Mouse (Mus musculus) midbrain, embryonic 15.5 days (tissue): ENCODE data around the gene 4833427G06Rik. TPM values are rescaled to one million over a fixed set of nuclear protein-coding genes. Genes with fewer than 3 reads are reported as not detected.

Source experiments
- ATAC-seq: fragments of 200-750 bp; cut with Nextera tagmentation; replicated peaks from 2 replicates; pipeline ENCODE4 v1.8.0; 2017; ENCODE audit warnings: moderate TSS enrichment
- H3K27ac ChIP-seq: fragments of 300-500 bp; sonication (generic); 2 replicates; pipeline ENCODE4 v1.5.1; 2015; ENCODE audit warnings: mild to moderate bottlenecking, inconsistent platforms
- H3K27me3 ChIP-seq: fragments of 300-500 bp; sonication (generic); replicated peaks from 2 replicates; pipeline ENCODE4 v1.6.1; 2015; ENCODE audit warnings: inconsistent platforms
- H3K36me3 ChIP-seq: fragments of 300-500 bp; sonication (generic); replicated peaks from 2 replicates; pipeline ENCODE4 v1.6.1; 2015; ENCODE audit warnings: inconsistent platforms
- H3K4me1 ChIP-seq: fragments of 300-500 bp; sonication (generic); 2 replicates; pipeline ENCODE4 v1.6.1; 2015; ENCODE audit warnings: inconsistent platforms
- H3K4me2 ChIP-seq: fragments of 300-500 bp; sonication (generic); 2 replicates; pipeline ENCODE4 v1.6.1; 2015; ENCODE audit warnings: inconsistent platforms, mild to moderate bottlenecking, moderate library complexity
- H3K4me3 ChIP-seq: fragments of 300-500 bp; sonication (generic); 2 replicates; pipeline ENCODE4 v1.5.1; 2015; ENCODE audit warnings: mild to moderate bottlenecking, inconsistent platforms
- H3K9ac ChIP-seq: fragments of 300-500 bp; sonication (generic); 2 replicates; pipeline ENCODE4 v1.6.1; 2015; ENCODE audit warnings: mild to moderate bottlenecking, inconsistent platforms
- H3K9me3 ChIP-seq: fragments of 300-500 bp; sonication (generic); 2 replicates; pipeline ENCODE4 v1.6.1; 2016; ENCODE audit warnings: inconsistent platforms
- WGBS: fragments of 180-500 bp; shearing (Covaris S2); methylation state at CpG from one replicate; pipeline ENCODE4 v1.1.7; 2015; ENCODE audit warnings: mixed read lengths; 5-methylcytosine and 5-hydroxymethylcytosine counted together
- microRNA counts: library from miRNA; unstranded; fragments of <30 nt; microRNA quantifications from one replicate; lab custom pipeline; 2016
- microRNA-seq: library from miRNA; unstranded; fragments of <30 nt; microRNA quantifications from one replicate; pipeline ENCODE4, GENCODE M21; 2016
- polyA plus RNA-seq: library from polyadenylated mRNA; unstranded; fragments of >200 nt; fragmentation: Nextera tagmentation; extraction: Ambion mirVana; gene quantifications from 2 replicates; pipeline ENCODE4 v1.2.1, GENCODE M21; 2015

4833427G06Rik gene
- polyA plus RNA-seq, 1 experiment from 2014 or later, result 0.70 TPM

GRCm38 (mm10) chr9:51058951-51059521, 42.8 kb downstream of the 4833427G06Rik start:
- no peaks in the 10 kb centered on the region for H3K36me3 ChIP-seq
- H3K4me2 ChIP-seq, result no peak overlapping the region
- H3K27ac ChIP-seq, result no peak overlapping the region
- no peaks in the 10 kb centered on the region for H3K9me3 ChIP-seq
- H3K9ac ChIP-seq, result no peak overlapping the region
- no peaks in the 10 kb centered on the region for H3K4me1 ChIP-seq
- no peak overlapping the region for H3K4me3 ChIP-seq
- WGBS, result 76% methylated on average over 4 of the region's 4 CpGs
- ATAC-seq, result no peak
- H3K27me3 ChIP-seq, result no peaks in the 10 kb centered on the region

- 78% methylated on average over 3 of the region's 3 CpGs for WGBS
- H3K27me3 ChIP-seq, result no peaks in the 10 kb centered on the region
- no peaks in the 10 kb centered on the region for H3K36me3 ChIP-seq
- no peaks in the 10 kb centered on the region for H3K9me3 ChIP-seq
- H3K27ac ChIP-seq, result no peak overlapping the region
- no peaks in the 10 kb centered on the region for H3K4me1 ChIP-seq
- no peak for ATAC-seq
- no peak overlapping the region for H3K4me2 ChIP-seq
- no peak overlapping the region for H3K9ac ChIP-seq
- no peak overlapping the region for H3K4me3 ChIP-seq
Observed at GRCm38 (mm10) chr9:51056360-51057324, 45.2 kb downstream of the 4833427G06Rik start.

GRCm38 (mm10) chr9:51052180-51052579, 49.7 kb downstream of the 4833427G06Rik start:
- no peak overlapping the region for H3K9ac ChIP-seq
- H3K9me3 ChIP-seq, result no peaks in the 10 kb centered on the region
- H3K4me3 ChIP-seq, result no peak overlapping the region
- ATAC-seq, result no peak
- no peaks in the 10 kb centered on the region for H3K36me3 ChIP-seq
- WGBS, result 81% methylated on average over 3 of the region's 3 CpGs
- H3K4me2 ChIP-seq, result no peak overlapping the region
- H3K4me1 ChIP-seq, result no peaks in the 10 kb centered on the region
- no peak overlapping the region for H3K27ac ChIP-seq
- no peaks in the 10 kb centered on the region for H3K27me3 ChIP-seq

DNA sequence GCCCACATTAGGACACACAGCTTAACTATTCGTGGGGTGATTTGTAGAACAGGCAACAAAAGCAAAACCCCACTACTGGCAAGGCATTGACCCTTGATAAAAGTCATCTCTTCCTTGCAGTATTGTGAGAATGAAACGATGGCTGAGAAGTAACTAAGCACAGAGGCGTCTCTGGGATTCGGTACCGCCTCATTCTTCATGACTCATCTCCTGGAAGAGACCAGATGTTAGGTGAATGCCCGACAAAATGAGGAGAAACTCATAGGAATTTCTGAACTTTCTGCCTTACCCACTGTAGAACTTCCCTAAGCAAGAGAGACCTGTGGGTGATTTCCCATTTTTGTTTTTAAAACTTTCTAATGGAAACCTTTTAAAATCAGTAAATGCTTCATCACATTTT, 59.7 kb downstream of the 4833427G06Rik start:
- H3K27ac ChIP-seq, result no peak overlapping the region
- H3K27me3 ChIP-seq, result no peaks in the 10 kb centered on the region
- H3K36me3 ChIP-seq, result no peaks in the 10 kb centered on the region
- H3K9me3 ChIP-seq, result no peaks in the 10 kb centered on the region
- H3K4me3 ChIP-seq, result no peak overlapping the region
- no peak overlapping the region for H3K9ac ChIP-seq
- H3K4me1 ChIP-seq, result no peaks in the 10 kb centered on the region
- no peak overlapping the region for H3K4me2 ChIP-seq
- WGBS, result 88% methylated on average over 6 of the region's 6 CpGs
- no peak for ATAC-seq

- no peaks in the 10 kb centered on the region for H3K27me3 ChIP-seq
- H3K9me3 ChIP-seq, result no peaks in the 10 kb centered on the region
- H3K36me3 ChIP-seq, result no peaks in the 10 kb centered on the region
- H3K4me1 ChIP-seq, result no peaks in the 10 kb centered on the region
- H3K27ac ChIP-seq, result no peak overlapping the region
- no peak overlapping the region for H3K4me3 ChIP-seq
- H3K4me2 ChIP-seq, result no peak overlapping the region
- no peak for ATAC-seq
- H3K9ac ChIP-seq, result no peak overlapping the region
- 92% methylated on average over 7 of the region's 7 CpGs for WGBS
Observed at GRCm38 (mm10) chr9:51041491-51041980, 60.3 kb downstream of the 4833427G06Rik start.

- Histone ChIP-seq H3K4me3 (no peak overlapping the region), H3K27ac (no peak overlapping the region), H3K4me2 (no peak overlapping the region), H3K9me3 (no peaks in the 10 kb centered on the region), H3K27me3 (no peaks in the 10 kb centered on the region), H3K4me1 (no peaks in the 10 kb centered on the region), H3K9ac (no peak overlapping the region), H3K36me3 (no peaks in the 10 kb centered on the region)
- ATAC-seq, result no peak
- WGBS, result 74% methylated on average over 3 of the region's 3 CpGs
Observed at GRCm38 (mm10) chr9:51032785-51033529, 68.9 kb downstream of the 4833427G06Rik start.

GRCm38 (mm10) chr9:51032291-51032690, 69.6 kb downstream of the 4833427G06Rik start:
- Histone ChIP-seq H3K4me2 (no peak overlapping the region), H3K27ac (no peak overlapping the region), H3K36me3 (no peaks in the 10 kb centered on the region), H3K9me3 (no peaks in the 10 kb centered on the region), H3K4me3 (no peak overlapping the region), H3K9ac (no peak overlapping the region), H3K4me1 (no peaks in the 10 kb centered on the region), H3K27me3 (no peaks in the 10 kb centered on the region)
- ATAC-seq, result no peak
- WGBS, result 74% methylated on average over 8 of the region's 8 CpGs

GRCm38 (mm10) chr9:51031603-51032002, 70.3 kb downstream of the 4833427G06Rik start:
- Histone ChIP-seq H3K4me2 (no peak overlapping the region), H3K4me1 (no peaks in the 10 kb centered on the region), H3K27me3 (no peaks in the 10 kb centered on the region), H3K36me3 (no peaks in the 10 kb centered on the region), H3K4me3 (no peak overlapping the region), H3K9ac (no peak overlapping the region), H3K9me3 (no peaks in the 10 kb centered on the region), H3K27ac (no peak overlapping the region)
- 80% methylated on average over 6 of the region's 6 CpGs for WGBS
- no peak for ATAC-seq

MicroRNAs within 50 kb of the gene (microRNA counts, 519-probe panel; counts per million panel counts)
- microRNA mmu-miR-34b-3p (lab: Ali Mortazavi, UCI) (2,442 counts per million, percentile 46 among the panel's probes with 10 or more counts), microRNA mmu-miR-34b-5p (lab: Ali Mortazavi, UCI) (2,442 counts per million, percentile 47 among the panel's probes with 10 or more counts), microRNA mmu-miR-34c (lab: Ali Mortazavi, UCI) (3,671 counts per million, percentile 83 among the panel's probes with 10 or more counts)

Small RNA genes within 50 kb of the gene (microRNA-seq; reads per million reads assigned to microRNA genes)
- gene Mir34b, result 17.1 reads per million, percentile 35 among the genes with 10 or more reads in this experiment
- 567 reads per million, percentile 74 among the genes with 10 or more reads in this experiment for gene Mir34c

Other genes starting within 250 kb of the 4833427G06Rik start
- 17.1 and 19.8 TPM in 2 replicates for gene Sik2, start 93.0 kb downstream of the 4833427G06Rik start, polyA plus RNA-seq
- not detected in 2 replicates for gene Btg4, start 41.2 kb downstream of the 4833427G06Rik start, polyA plus RNA-seq
- gene Layn, start 25.0 kb downstream of the 4833427G06Rik start, polyA plus RNA-seq, result 0.92 and 1.4 TPM in 2 replicates
- 0.03 TPM in 1 of 2 replicates, not detected in the other for gene Gm32742, start 63.4 kb upstream of the 4833427G06Rik start, polyA plus RNA-seq
- 0.10 and 0.14 TPM in 2 replicates for gene Pou2af1, start 111.6 kb upstream of the 4833427G06Rik start, polyA plus RNA-seq
- gene Colca2, start 176.5 kb upstream of the 4833427G06Rik start, polyA plus RNA-seq, result 0.57 and 1.1 TPM in 2 replicates
- gene 1810046K07Rik, start 226.8 kb upstream of the 4833427G06Rik start, polyA plus RNA-seq, result not detected in 2 replicates